19 mouse cellular contexts compared by ENCODE assay signal in genomic region chr3:146340316-146341055, GRCm38 (mm10).
A peak's percentile ranks its signal among the peaks of the same experiment; 100 is the strongest.
DNase-seq lines count a peak whose midpoint lies in the region; ATAC-seq lines count a peak whose summit lies in the region.
"Had no signal": no experiment of that assay in that cellular context is flagged by ENCODE, and none has a peak within 500 bp of the region (broad histone marks: within the 10 kb centered on the region; RNA-seq: fewer than 3 reads in every experiment).

No protein-coding gene starts in this region.

- H3K36me3 ChIP-seq in embryonic facial prominence, embryonic 11.5 days (replicated peaks; ENCODE audit: control insufficient read depth, insufficient read depth, low read depth, low read length) = no peaks in the 10 kb centered on the region
- H3K36me3 ChIP-seq in embryonic facial prominence, embryonic 10.5 days (replicated peaks) = no peaks in the 10 kb centered on the region
- H3K36me3 ChIP-seq in liver, embryonic 12.5 days = no peaks in the 10 kb centered on the region
- H3K36me3 ChIP-seq in limb, embryonic 13.5 days = no peaks in the 10 kb centered on the region
- H3K36me3 ChIP-seq: heart, embryonic 10.5 days; hindbrain, embryonic 12.5 days; midbrain, embryonic 10.5 days had no signal

- no peak for ATAC-seq in embryonic facial prominence, embryonic 11.5 days (replicated peaks; ENCODE audit: insufficient number of reproducible peaks, low FRiP score, low TSS enrichment, low read depth)
- ATAC-seq in liver, embryonic 12.5 days = no peak
- no peak for ATAC-seq in limb, embryonic 13.5 days (ENCODE audit: low FRiP score, low read depth)

- H3K9me3 ChIP-seq in embryonic facial prominence, embryonic 11.5 days (replicated peaks; ENCODE audit: control insufficient read depth, low read length) = no peaks in the 10 kb centered on the region
- no peaks in the 10 kb centered on the region for H3K9me3 ChIP-seq in embryonic facial prominence, embryonic 10.5 days
- H3K9me3 ChIP-seq in liver, embryonic 12.5 days (replicated peaks) = no peaks in the 10 kb centered on the region
- H3K9me3 ChIP-seq in limb, embryonic 13.5 days = no peaks in the 10 kb centered on the region
- H3K9me3 ChIP-seq: heart, embryonic 10.5 days; hindbrain, embryonic 12.5 days; midbrain, embryonic 10.5 days had no signal

- DNase-seq in embryonic facial prominence, embryonic 11.5 days (ENCODE audit: low spot score) = peak; percentile 37
- no peak for DNase-seq in embryonic facial prominence, embryonic 10.5 days (ENCODE audit: low spot score)
- DNase-seq in liver = no peak
- peak; percentile 32 for DNase-seq in MEL-GATA-1-ER (ENCODE audit: extremely low read depth, low read depth)
- no peak for DNase-seq in frontal cortex, postnatal 10 days (ENCODE audit: low spot score in 2 of 2)
- DNase-seq in adrenal gland, postnatal 25 days = no peak
- DNase-seq: cerebellum, postnatal 10 days; gastrocnemius, postnatal 14 days; heart, postnatal 10 days; kidney, adult 2 months; lung, postnatal 14 days; thymus, adult 18-20 months had no signal

- H3K4me1 ChIP-seq in embryonic facial prominence, embryonic 11.5 days (ENCODE audit: control insufficient read depth, insufficient read depth, low read length) = no peaks in the 10 kb centered on the region
- peaks cover 28% of the 10 kb centered on the region for H3K4me1 ChIP-seq in embryonic facial prominence, embryonic 10.5 days
- H3K4me1 ChIP-seq in liver, embryonic 12.5 days = peaks cover 18% of the 10 kb centered on the region
- peaks cover 29% of the 10 kb centered on the region for H3K4me1 ChIP-seq in limb, embryonic 13.5 days

- WGBS in embryonic facial prominence, embryonic 11.5 days = 62% methylated on average over 12 of the region's 12 CpGs
- 70% methylated on average over 12 of the region's 12 CpGs for WGBS in embryonic facial prominence, embryonic 10.5 days
- WGBS in liver, embryonic 12.5 days (ENCODE audit: insufficient replicate concordance) = 65% methylated on average over 12 of the region's 12 CpGs
- WGBS in limb, embryonic 13.5 days = 40% methylated on average over 12 of the region's 12 CpGs

- no peak overlapping the region for H3K4me2 ChIP-seq in embryonic facial prominence, embryonic 11.5 days (ENCODE audit: low read depth, low read length)
- peak overlapping the region; percentile 6; the same call in 1 of the 2 replicates for H3K4me2 ChIP-seq in liver, embryonic 12.5 days
- peak overlapping the region; percentile 44 for H3K4me2 ChIP-seq in limb, embryonic 13.5 days (replicated peaks)
- H3K4me2 ChIP-seq: hindbrain, embryonic 12.5 days had no signal

- no peak overlapping the region for H3K27ac ChIP-seq in embryonic facial prominence, embryonic 11.5 days (replicated peaks; ENCODE audit: low read depth, low read length)
- no peak overlapping the region for H3K27ac ChIP-seq in embryonic facial prominence, embryonic 10.5 days (replicated peaks)
- no peak overlapping the region for H3K27ac ChIP-seq in liver, embryonic 12.5 days
- no peak overlapping the region for H3K27ac ChIP-seq in limb, embryonic 13.5 days
- H3K27ac ChIP-seq: hindbrain, embryonic 12.5 days; liver, embryonic 14.5 days; midbrain, embryonic 10.5 days had no signal

- H3K4me3 ChIP-seq in embryonic facial prominence, embryonic 11.5 days (ENCODE audit: low read depth, low read length) = no peak overlapping the region
- no peak overlapping the region for H3K4me3 ChIP-seq in embryonic facial prominence, embryonic 10.5 days
- H3K4me3 ChIP-seq in liver, embryonic 12.5 days = no peak overlapping the region
- no peak overlapping the region for H3K4me3 ChIP-seq in limb, embryonic 13.5 days
- H3K4me3 ChIP-seq: heart, embryonic 10.5 days; hindbrain, embryonic 12.5 days; midbrain, embryonic 10.5 days; myocyte had no signal

- H3K9ac ChIP-seq in embryonic facial prominence, embryonic 11.5 days (replicated peaks; ENCODE audit: low read length) = no peak overlapping the region
- H3K9ac ChIP-seq in liver, embryonic 12.5 days = no peak overlapping the region
- H3K9ac ChIP-seq in limb, embryonic 13.5 days = no peak overlapping the region
- H3K9ac ChIP-seq: hindbrain, embryonic 12.5 days; liver, embryonic 14.5 days had no signal

- H3K27me3 ChIP-seq in embryonic facial prominence, embryonic 11.5 days (ENCODE audit: control insufficient read depth, insufficient read depth, low read length) = no peaks in the 10 kb centered on the region
- no peaks in the 10 kb centered on the region for H3K27me3 ChIP-seq in embryonic facial prominence, embryonic 10.5 days (replicated peaks; ENCODE audit: low read depth, poor library complexity, severe bottlenecking)
- 0 out of 2 replicates have a peak, but pooled peaks cover 11% of the 10 kb centered on the region for H3K27me3 ChIP-seq in liver, embryonic 12.5 days (replicated peaks)
- 0 out of 2 replicates have a peak, but pooled peaks cover 4% of the 10 kb centered on the region for H3K27me3 ChIP-seq in limb, embryonic 13.5 days
- H3K27me3 ChIP-seq: hindbrain, embryonic 12.5 days had no signal

Comparison
In these comparisons a context has a peak if more than half of its experiments do, and no peak if none do; other contexts are left out.
1. DNase-seq: peak in embryonic facial prominence, embryonic 11.5 days (single experiment) and MEL-GATA-1-ER (single experiment); none in embryonic facial prominence, embryonic 10.5 days (single experiment), liver (single experiment), frontal cortex, postnatal 10 days (0 of 2) and adrenal gland, postnatal 25 days (single experiment).